Mouse (Mus musculus) CD8-positive naive resting alpha-beta T cell, adult 2 months (primary cell): ENCODE results near the gene Fez2.

Experiments used
- DNase-seq, 2 experiments: peaks; one replicate each; pipeline ENCODE4 v3.0.0; 2022; ENCODE audit warnings: low read depth in 2 of 2, low spot score in 2 of 2

Fez2 gene

DNA sequence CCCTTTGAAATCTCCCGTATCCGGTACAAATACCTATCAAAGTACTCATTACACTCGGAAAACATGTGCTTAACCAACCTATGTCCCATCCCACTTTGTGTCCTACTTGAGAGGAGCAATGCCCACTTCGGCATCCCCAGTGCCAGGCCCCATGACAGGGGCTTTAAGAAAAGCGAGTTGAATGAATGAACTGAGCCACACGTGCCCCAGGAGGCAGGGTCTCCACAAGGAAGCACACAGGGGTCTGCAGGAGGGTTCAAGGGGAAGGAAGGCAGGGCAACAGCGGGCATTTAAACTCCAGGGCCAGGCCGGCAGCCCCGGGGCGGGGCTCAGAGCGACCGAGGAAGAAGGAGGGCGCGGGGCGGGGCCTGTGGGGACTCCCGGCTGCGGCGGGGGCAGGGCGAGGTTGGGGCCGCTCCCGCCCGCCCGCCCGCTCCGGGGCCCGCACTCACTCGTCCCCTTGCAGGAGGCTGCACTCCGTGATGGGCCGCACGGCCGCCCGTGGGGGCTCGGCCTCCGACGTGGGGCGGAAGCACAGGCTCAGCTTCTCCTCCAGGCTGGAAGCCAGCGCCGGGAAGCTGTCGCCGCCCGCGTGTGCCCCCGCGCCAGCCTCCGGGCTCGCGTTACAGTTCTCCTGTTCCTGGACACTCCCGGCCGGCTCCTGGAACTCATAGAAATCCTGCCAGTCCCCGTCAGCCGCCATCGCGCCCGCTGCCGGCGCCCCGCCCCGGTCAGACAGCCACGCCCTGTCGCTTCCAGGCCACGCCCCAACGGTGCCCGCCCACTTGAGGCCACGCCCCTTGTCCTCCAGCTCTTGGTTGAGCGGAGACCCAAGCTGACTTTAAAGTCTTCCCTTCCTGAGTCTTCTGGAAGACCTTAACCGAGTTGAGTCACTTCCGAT, at the start of gene Fez2:
Gene Fez2 (minus strand): TSS at position 772 of the 901 bp plus-strand sequence.
- DNase-seq: peak; percentile 89 to 95

DNA sequence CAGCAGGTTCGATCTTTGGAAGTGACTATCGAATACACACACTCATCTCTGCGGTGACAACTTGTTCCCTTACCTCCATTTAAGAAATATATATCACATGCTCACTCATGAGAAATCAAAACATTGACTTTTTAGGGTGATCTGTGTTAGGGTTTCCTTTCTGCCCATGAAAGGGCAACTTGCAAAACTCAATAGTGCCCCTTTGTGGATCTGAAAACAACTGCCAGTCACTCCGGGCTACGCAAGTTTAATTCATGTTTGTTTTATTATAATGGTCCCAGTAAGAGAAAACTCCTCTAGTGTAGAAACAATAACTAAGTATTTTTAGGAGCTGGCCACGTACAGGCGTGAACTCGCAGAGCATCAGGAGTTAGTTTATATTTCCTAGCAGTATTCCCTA, 47.5 kb upstream of the Fez2 start:
- DNase-seq: no peak

- DNase-seq: no peak
These were observed 47.1 kb upstream of the Fez2 start for GRCm38 (mm10) chr17:78465071-78465470.

- no peak for DNase-seq
These were observed 42.2 kb upstream of the Fez2 start for GRCm38 (mm10) chr17:78460140-78460539.

DNA sequence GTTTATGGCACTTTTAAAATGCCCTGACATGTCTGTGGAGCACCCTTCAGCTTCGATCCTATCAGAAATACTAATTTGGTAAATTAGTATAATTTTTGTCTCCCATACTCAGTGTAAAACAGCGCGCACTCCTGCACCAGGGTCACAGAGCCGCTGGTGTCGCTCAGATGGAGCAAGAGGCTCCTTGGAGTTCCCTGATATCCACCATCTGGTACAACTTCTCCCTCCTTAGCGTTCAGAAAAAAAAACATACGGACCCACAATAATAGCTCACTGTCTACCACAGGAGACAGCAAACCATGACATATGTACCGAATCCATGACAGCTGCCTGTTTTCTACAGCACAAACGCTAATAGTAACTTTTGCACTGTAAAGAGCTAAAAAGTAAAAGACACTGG, 37.6 kb upstream of the Fez2 start:
- DNase-seq: no peak

- peak; percentile 72 to 80 for DNase-seq
These were observed 37.2 kb upstream of the Fez2 start for GRCm38 (mm10) chr17:78455114-78455513.

DNA sequence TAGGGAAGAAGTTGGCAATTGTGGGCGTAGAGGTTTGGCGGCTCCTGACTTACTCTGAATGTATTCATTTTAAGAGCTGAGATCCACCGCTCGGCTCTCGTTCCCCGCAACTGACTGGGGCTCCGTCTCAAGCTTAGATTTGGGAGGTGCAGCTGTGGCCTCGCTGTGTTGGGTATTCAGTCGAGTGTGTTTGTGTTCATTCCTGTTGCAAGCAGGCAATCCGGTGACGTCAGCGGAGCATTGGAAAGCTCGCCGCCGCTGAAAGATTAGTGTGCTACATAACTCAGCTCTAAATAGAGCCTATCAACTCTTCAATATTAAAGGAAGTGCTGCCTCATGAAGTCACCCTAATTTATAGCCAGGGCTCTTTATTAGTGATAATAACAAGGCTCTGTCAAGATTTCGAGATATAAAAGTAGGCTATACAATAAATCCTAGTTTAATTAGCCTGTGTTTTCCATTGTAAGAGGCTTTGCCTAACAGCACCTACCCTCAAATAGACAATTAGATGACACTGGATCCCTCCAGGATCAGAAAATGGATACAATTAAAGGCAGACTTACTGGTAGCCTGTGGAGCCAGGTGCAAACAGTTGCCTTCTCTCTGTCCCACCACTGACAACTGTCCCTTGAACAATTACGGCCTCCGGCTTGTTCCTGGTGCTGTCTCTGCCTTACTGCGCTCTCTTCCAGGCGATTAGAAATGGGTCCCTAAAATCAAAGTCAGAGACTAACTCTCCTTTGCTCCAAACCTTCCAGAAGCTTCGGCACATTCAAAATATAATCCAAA, 36.4 kb upstream of the Fez2 start:
- DNase-seq: no peak

- DNase-seq: no peak
These were observed 35.6 kb upstream of the Fez2 start for GRCm38 (mm10) chr17:78453529-78453928.

- DNase-seq: peak; percentile 21 to 27
These were observed 33.9 kb upstream of the Fez2 start for GRCm38 (mm10) chr17:78451886-78452285.

- DNase-seq: no peak
These were observed 33.4 kb upstream of the Fez2 start for GRCm38 (mm10) chr17:78451332-78451793.

GRCm38 (mm10) chr17:78449635-78450197, 31.8 kb upstream of the Fez2 start:
- DNase-seq: no peak

DNA sequence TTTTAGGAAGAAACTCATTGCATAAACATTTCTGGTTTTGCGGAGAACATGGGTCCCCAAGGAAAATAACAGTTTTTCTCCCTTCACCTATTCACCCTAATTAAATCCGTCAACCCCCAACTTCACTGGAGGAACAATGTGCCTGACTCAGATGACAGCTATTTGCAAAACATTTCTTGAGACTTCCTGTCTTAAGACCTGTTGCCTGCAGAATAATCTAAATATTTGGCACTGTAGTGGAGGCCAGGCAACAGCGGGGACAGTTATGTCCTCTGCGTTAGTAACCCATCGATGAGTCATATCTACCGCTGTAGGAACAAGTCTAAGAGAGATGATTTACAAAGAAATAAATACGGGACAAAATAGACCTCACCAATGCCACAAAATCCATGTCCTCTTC, 26.9 kb upstream of the Fez2 start:
- no peak for DNase-seq

DNA sequence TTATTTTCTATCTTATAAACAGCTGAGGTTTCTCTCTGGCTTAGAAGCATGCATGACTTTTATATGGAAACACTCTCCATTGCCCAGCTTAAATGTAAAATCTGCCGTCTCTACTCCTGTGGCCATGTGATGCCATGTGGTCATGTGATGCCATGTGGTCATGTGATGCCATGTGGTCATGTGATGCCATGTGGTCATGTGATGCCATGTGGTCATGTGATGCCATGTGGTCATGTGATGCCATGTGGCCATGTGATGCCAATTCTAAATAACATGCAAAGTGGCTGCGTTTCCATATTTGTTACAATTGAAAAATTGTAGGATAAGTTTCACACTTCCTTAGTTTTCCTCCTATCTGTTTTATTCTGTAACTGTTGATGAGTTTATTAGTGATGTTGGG, 22.8 kb upstream of the Fez2 start:
- DNase-seq: no peak

DNA sequence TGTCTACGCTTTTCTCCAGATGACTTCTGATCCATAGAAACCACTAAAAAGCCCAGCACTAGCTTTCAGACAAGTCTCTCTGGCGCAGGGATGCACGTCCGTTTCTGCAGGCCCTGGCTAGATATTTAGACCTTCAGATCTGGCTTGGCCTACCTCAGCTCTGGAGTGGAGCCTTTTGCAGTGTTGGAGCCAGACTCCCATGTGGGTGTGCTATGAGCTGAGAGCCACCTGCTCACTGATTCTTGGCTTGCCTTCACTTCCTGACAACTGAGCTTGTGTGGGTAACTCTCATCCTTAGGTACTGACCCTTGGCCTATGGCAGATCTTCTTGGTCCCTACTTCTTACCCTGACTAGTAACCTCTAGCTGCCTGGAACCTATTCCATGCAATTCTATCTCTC, 19.2 kb upstream of the Fez2 start:
- no peak for DNase-seq

DNA sequence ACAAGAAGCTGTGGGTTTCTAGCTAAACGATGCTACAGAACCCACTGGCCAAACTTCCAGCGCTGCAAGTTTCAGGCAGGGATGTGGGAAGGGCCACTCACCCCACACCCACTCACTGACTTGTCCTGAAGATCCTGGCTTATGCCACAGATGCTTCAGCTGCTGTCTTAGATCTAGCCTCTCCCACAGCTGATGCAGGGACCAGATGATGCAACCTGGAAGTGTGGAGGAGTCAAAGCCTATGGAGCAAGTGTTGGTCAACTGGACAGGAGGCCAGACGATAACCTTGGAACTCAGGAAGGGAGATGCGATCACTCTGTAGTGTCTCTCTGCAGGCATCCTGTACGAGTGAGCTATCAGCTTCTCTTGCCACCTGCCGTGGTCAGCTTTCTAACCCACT, 17.7 kb upstream of the Fez2 start:
- no peak for DNase-seq

DNA sequence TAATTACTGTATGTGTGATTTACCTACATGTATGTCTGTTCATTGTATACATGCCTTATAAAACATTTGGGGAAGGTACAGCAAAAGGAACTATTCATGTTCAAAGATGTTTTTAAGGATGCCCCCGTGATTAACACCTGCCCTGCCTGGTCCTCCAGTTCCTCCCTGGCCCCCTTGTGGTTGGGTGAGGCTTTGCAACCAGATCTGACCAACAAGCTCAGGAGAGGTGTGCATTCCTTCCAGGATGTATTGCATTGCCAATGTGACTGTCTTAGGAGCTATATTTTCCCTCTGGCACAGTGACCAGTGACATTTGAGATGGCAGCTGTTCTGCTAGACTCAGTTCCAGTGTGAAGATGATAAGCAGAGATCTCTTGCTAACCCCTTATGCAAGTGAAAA, 16.8 kb upstream of the Fez2 start:
- peak; percentile 57 to 64 for DNase-seq

GRCm38 (mm10) chr17:78430374-78430773, 12.4 kb upstream of the Fez2 start:
- DNase-seq: peak in 1 of 2 experiments; percentile 33

GRCm38 (mm10) chr17:78429051-78429450, 11.1 kb upstream of the Fez2 start:
- no peak for DNase-seq

DNA sequence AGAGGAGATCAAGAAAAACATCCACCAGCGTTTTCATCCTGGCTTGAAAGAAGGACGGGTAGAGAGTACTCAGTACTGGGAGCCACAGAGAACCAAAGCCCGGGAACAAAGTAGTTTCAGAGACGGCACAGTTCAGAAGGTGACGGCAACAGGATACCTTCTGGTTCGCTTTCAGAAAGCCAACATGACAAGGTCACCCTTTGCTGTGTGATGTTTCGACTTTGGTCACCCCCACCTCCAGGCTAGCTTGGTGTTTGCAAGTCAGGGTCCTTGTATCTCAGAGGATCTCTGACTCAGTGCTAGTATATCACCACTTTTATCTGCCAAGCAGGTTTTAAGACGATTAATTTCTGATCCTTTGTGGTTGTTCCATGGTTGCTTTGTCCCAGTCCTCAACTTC, 7.1 kb upstream of the Fez2 start:
- DNase-seq: no peak

DNA sequence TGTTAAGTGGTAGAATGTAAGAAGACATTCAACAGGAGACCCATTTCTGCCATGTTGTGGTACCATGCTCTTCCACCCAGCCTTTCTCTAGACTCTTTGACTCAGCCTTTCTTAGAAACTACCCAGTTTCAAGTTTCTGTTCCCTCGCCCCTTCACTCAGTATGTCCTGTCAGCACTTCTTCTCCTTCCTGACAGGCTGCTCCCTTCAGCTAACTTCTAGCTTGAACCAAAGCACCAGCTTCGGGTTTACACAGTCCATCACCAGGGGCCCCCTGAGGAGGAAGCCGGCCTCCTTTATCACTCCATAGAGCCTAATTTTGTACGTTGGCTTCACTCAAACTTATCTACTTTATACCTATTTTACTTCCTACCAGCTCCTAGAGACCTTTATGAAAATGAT, 1.3 kb upstream of the Fez2 start:
- no peak for DNase-seq

DNA sequence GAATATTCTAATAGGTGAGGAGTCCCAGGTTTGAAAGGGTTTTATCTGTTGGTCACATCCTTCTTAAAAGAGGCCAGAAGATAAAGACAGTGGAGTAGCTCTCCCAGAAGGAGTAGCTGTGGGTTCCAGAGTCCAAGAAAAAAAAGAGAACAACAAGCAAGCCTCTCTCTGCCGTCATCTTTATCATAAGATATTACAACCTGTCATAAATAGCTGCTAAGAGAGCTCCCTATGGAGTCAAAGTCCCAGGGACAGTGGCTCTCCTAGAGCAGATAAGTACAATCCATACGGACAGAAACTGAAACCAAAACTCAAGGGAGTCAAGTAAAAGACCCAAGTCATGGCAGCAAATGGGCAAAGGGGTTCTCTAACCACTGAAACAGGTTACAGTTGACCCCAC, 2.7 kb downstream of the Fez2 start:
- no peak for DNase-seq

- DNase-seq: no peak
These were observed 8.1 kb downstream of the Fez2 start for GRCm38 (mm10) chr17:78409900-78410299.
